Mouse (Mus musculus): ENCODE measurements around the gene Tns1.

DNA sequence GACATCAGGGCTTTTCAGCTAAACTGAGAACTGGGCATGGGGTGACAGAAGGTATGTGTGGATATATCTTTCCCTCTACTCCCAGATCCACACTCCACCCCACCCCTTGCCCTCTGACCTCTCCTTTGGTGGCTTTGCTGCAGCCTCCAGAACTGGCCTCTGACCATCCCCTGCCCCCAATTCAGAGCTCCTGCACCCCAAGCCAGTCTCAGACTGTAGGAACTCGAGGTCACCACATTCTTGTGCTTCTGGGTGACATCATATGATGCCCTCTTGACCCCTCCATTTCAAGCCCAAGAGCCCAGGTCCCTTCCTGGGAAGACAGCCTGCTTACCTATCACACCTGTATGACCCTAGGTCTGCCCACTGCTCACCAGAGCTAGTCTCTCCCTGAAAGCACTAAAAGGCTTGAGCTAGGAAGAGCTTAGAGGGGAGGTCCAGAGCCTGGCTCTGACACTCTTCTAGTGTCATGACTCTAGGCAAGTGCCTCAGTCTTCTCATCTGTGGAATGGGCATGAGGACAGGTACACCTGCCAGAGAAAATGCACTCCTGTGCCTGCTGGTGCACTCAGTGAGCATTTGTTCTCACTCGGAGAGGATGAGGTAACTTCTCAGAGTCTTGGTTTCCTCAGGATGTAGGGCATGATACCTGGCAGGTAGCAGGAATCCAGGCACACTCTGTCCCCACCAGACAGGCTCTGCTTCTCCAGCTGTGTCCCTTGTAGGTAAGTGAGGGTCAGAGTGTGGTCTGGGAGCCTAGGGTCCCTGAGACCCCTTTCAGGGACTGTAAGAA lies 214.9 kb downstream of the Tns1 start:
- TF ChIP-seq CTCF (IDR thresholded peaks at IDR 0.05; ENCODE audit: low read depth, low read length) (no peak), POLR2A (IDR thresholded peaks at IDR 0.05; ENCODE audit: borderline replicate concordance, low read depth, low read length) (no peak)

Data from bone marrow macrophage, adult 2 months (primary cell).